Mouse (Mus musculus) kidney, adult 2 months (tissue): Measurements from ENCODE around the gene Rasgef1a. TPM values are rescaled to one million over a fixed set of nuclear protein-coding genes. Genes with fewer than 3 reads are reported as not detected.
A peak's percentile ranks its signal among the peaks of the same experiment; 100 is the strongest.

Experiments
- DNase-seq: peaks from one replicate; pipeline ENCODE4 v3.0.0; 2021
- H3K27ac ChIP-seq: fragments of 200-500 bp; 2 replicates; pipeline ENCODE4 v1.5.1; 2012; ENCODE audit warnings: low read depth, low read length, control low read depth, inconsistent platforms; ENCODE audit not compliant: insufficient read depth
- H3K27me3 ChIP-seq: fragments of 200-500 bp; replicated peaks from 2 replicates; pipeline ENCODE4 v1.6.1; 2012; ENCODE audit warnings: mild to moderate bottlenecking, moderate library complexity, low read length, inconsistent platforms; ENCODE audit not compliant: control insufficient read depth, insufficient read depth
- H3K36me3 ChIP-seq: fragments of 200-500 bp; 2 replicates; pipeline ENCODE4 v1.6.1; 2012; ENCODE audit warnings: mild to moderate bottlenecking, moderate library complexity, low read length, inconsistent platforms; ENCODE audit not compliant: control insufficient read depth, insufficient read depth
- H3K4me1 ChIP-seq: fragments of 200-500 bp; 2 replicates; pipeline ENCODE4 v1.6.1; 2011; ENCODE audit warnings: low read length; ENCODE audit not compliant: control insufficient read depth, insufficient read depth
- H3K4me3 ChIP-seq: fragments of 200-500 bp; 2 replicates; pipeline ENCODE4 v1.5.1; 2011; ENCODE audit warnings: mild to moderate bottlenecking, low read depth, low read length, control low read depth; ENCODE audit not compliant: insufficient read depth
- CTCF ChIP-seq: fragments of 200-500 bp; conservative IDR thresholded peaks from 2 replicates; pipeline ENCODE4 v1.5.1; 2011; ENCODE audit warnings: low read depth, mild to moderate bottlenecking, control low read depth, low read length, moderate library complexity, mixed read lengths; ENCODE audit not compliant: insufficient read depth, insufficient read length
- POLR2A ChIP-seq: fragments of 200-500 bp; IDR thresholded peaks from one replicate; pipeline ENCODE4 v1.6.1; 2011; ENCODE audit warnings: low read depth, low read length, control low read depth
- WGBS: fragments of 180-500 bp; shearing (Covaris S2); methylation state at CpG from one replicate; pipeline ENCODE4 v1.1.7; 2018; 5-methylcytosine and 5-hydroxymethylcytosine counted together
- polyA plus RNA-seq: library from polyadenylated mRNA; depleted of rRNA; stranded (reverse); fragments of >200 nt; gene quantifications from 2 replicates; pipeline ENCODE4 v1.2.3, GENCODE M21; 2012

The Rasgef1a gene
- polyA plus RNA-seq, 1 experiment: 0.36 TPM

DNA sequence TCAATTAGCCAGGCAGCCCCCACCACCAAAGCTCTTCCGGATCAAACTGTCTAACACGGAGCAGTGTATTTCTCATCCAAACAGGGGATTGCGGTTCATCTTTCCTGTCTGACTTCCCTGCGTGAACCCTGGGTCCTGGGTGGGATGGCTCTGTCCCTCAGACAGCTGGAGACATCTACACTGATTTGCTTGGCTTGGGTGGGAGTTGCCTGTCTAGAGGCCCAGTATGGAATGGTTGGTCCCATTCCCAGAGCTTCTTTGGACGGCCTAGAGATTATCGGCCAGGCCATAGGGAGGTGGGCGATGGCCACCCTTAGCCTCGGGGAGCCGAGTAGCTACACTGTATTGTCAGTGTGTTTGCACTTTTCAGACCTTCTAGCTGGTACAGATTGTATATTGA is 79.6 kb downstream of the Rasgef1a start:
- Histone ChIP-seq H3K27ac (no peak overlapping the region), H3K4me3 (no peak overlapping the region), H3K36me3 (no peaks in the 10 kb centered on the region), H3K4me1 (no peaks in the 10 kb centered on the region), H3K27me3 (no peaks in the 10 kb centered on the region)
- no peak for DNase-seq
- TF ChIP-seq CTCF: no peak
- no peak for TF ChIP-seq POLR2A
- WGBS: 60% methylated on average over 9 of the region's 9 CpGs

DNA sequence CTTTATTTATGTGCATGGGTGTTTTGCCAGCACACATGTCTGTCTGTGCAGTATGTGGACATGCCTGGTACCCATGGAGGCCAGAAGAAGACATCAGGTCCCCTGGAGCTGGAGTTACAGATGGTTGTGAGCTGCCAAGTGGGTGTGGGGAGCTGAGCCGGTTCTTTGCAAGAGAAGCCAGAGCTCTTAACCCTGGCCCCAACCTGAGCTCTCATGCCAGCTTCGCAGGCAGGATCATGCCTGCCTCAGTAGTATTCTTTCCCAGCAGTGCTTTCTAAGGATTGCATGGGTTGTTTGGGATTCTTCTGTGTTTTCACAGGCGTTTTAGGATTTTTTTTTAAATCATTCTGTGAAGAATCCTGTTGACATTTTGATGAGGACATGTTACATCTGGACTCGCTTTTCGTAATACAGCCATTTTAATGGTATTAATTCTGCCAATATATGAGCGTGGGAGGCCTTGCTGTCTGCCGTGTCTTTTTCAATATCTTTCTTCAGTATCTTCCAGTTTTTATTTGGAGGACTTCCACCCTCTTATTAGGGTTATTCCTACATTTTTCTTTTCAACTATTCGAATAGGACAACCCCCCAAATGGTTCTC is 86.6 kb downstream of the Rasgef1a start:
- Histone ChIP-seq H3K36me3 (no peaks in the 10 kb centered on the region), H3K27ac (no peak overlapping the region)
- peak; percentile 46 for DNase-seq

DNA sequence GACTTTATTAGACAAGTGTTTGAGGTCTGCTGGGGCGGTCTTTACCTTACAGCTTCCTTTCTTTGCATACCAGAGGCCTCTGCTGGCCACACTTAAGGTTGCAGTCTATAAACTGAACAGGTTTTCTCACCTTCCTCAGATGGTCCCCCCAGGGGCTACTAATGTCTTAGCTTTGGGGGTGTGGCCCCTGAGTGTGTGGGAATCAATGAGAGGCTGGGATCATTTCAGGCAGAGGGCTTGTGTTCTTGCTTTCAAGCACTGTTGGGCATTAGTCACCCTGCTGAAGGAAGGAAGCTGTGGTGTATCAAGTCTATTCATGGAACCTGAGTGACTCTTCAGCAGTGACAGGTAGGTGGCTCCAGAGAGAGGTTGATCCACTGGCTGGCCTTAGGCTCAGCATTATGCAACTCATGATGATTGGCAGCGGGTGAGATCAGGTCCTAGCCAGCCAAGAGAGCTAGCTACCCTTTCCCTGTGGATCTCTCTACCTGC is 88.1 kb downstream of the Rasgef1a start:
- peak; percentile 19 for DNase-seq
- 28% methylated on average over 2 of the region's 2 CpGs for WGBS

More for the DNA sequence above, 86.6 kb downstream of the Rasgef1a start:
- TF ChIP-seq POLR2A: no peak
- TF ChIP-seq CTCF: no peak
- H3K4me1 ChIP-seq: no peaks in the 10 kb centered on the region
- no peaks in the 10 kb centered on the region for H3K27me3 ChIP-seq
- H3K4me3 ChIP-seq: no peak overlapping the region
- WGBS: 64% methylated on average over 8 of the region's 8 CpGs

DNA sequence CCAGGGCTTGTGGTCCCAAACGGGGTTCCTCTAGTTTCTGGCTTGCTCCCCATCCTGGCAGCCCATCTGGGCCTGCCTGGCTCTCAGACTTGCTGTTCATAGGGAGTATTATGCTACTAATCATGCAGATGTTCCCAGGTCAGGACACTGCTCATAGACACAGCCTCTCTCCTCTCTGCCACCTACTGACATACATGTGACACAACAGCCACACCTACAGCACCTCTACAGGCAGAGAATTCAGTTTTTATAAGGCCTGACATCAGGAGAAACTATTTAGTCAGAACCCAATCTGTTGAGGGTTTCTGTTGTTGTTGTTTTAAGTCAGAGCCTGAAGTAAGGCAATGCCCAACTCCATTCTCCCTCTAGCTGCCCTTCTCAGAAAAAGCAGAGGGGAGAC is 100.6 kb downstream of the Rasgef1a start:
- DNase-seq: no peak
- H3K27ac ChIP-seq: no peak overlapping the region
- no peaks in the 10 kb centered on the region for H3K27me3 ChIP-seq
- H3K4me3 ChIP-seq: no peak overlapping the region
- no peaks in the 10 kb centered on the region; the same call in 1 of the 2 replicates for H3K36me3 ChIP-seq
- H3K4me1 ChIP-seq: no peaks in the 10 kb centered on the region
- TF ChIP-seq POLR2A (no peak), CTCF (no peak)
- WGBS: 73% methylated on average over 1 of the region's 1 CpGs

More for the DNA sequence above, 88.1 kb downstream of the Rasgef1a start:
- Histone ChIP-seq H3K27ac (no peak overlapping the region), H3K4me1 (no peaks in the 10 kb centered on the region), H3K36me3 (no peaks in the 10 kb centered on the region), H3K4me3 (no peak overlapping the region), H3K27me3 (no peaks in the 10 kb centered on the region)
- TF ChIP-seq CTCF (0 out of 2 replicates have a peak, but pooled peaks have one; percentile 14), POLR2A (no peak)

DNA sequence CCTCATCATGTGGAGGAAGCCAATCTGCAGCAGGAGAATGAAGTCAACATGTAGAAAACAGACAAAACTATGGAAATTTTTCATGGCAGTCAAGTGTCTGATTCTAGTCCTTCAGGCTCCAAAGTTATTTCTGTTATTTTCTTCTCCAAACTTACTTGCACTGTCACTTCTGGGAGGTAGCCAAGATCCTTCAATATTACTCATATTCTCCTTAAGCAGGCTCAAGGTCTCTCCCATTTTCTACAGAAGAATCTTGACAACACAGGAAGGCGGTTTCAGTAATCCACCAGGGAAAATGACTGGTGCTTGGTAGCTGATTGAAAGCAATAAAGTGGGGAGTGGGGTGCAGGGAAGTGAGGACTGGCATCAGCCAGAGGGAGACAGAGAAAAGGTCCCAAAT is 111.5 kb downstream of the Rasgef1a start:
- no peaks in the 10 kb centered on the region; the same call in 1 of the 2 replicates for H3K27me3 ChIP-seq
- WGBS: 85% methylated on average over 1 of the region's 1 CpGs
- no peak for DNase-seq
- H3K4me1 ChIP-seq: no peaks in the 10 kb centered on the region; the same call in 1 of the 2 replicates
- TF ChIP-seq CTCF: no peak
- TF ChIP-seq POLR2A: no peak
- H3K36me3 ChIP-seq: no peaks in the 10 kb centered on the region; the same call in none of the 2 replicates
- H3K4me3 ChIP-seq: no peak overlapping the region
- H3K27ac ChIP-seq: no peak overlapping the region

DNA sequence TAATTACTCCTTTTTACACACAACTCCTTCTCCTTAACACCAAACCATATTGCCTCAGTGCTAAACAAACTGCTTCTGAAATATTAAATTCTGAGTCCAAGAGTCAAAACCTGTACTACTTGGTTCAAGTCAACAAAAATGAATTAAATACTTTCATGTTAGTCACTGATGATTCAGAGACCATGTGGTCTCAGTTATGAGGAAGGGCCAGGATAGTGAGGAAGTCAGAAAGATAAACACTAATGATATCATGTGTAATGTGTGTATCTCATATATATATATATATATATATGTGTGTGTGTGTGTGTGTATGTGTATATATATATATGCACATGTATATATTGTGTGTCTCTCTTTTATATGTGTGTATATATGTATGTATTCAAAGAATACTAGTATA is 115.3 kb downstream of the Rasgef1a start:
- TF ChIP-seq CTCF (no peak), POLR2A (no peak)
- Histone ChIP-seq H3K4me3 (no peak overlapping the region), H3K27ac (no peak overlapping the region), H3K36me3 (no peaks in the 10 kb centered on the region; the same call in none of the 2 replicates), H3K27me3 (no peaks in the 10 kb centered on the region; the same call in 1 of the 2 replicates), H3K4me1 (no peaks in the 10 kb centered on the region; the same call in 1 of the 2 replicates)
- DNase-seq: no peak

DNA sequence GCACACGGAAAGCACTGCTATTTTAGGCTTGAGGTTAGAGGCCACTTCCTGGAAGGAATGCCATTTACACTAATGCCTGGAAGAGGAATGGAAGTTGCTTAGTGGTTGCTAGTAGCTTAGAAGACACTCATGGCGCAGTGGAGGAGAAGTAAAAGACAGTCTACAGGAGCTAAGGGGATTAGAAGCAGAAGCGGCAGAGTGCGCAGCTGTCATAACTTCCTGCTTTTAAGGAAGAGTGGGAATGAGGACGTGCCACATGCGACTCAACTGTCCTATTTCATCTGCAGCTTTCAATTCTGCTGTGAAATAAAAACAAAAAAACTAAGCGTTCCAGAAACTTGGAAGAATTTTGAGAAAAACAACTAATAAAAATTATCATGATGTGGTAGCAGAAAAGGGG is 116.0 kb downstream of the Rasgef1a start:
- no peak for TF ChIP-seq POLR2A
- TF ChIP-seq CTCF: no peak
- H3K4me1 ChIP-seq: no peaks in the 10 kb centered on the region; the same call in 1 of the 2 replicates
- H3K4me3 ChIP-seq: no peak overlapping the region
- H3K27ac ChIP-seq: peak overlapping the region; percentile 10; the same call in 1 of the 2 replicates
- no peaks in the 10 kb centered on the region; the same call in 1 of the 2 replicates for H3K36me3 ChIP-seq
- DNase-seq: peak; percentile 28
- WGBS: 58% methylated on average over 7 of the region's 7 CpGs
- no peaks in the 10 kb centered on the region; the same call in 1 of the 2 replicates for H3K27me3 ChIP-seq
